Mouse (Mus musculus) macrophage (primary cell): ENCODE results near the gene Rph3a. TPM values are rescaled to one million over a fixed set of nuclear protein-coding genes. Genes with fewer than 3 reads are reported as not detected.
"Not testable (repeated sequence)": the region's sequence is repeated elsewhere in the genome, so short reads cannot be mapped to it uniquely, and the experiment has no call there.

Experiments
- H3K27ac ChIP-seq: fragments of 350-480 bp; formaldehyde crosslinking; 2 replicates; pipeline ENCODE4 v1.9.0; 2021
- H3K36me3 ChIP-seq: fragments of 350-480 bp; formaldehyde crosslinking; 2 replicates; pipeline ENCODE4 v1.9.0; 2021; ENCODE audit errors: inconsistent target
- H3K4me3 ChIP-seq: fragments of 350-480 bp; formaldehyde crosslinking; 2 replicates; pipeline ENCODE4 v1.9.0; 2021; ENCODE audit errors: inconsistent target
- H3K79me2 ChIP-seq: fragments of 350-480 bp; formaldehyde crosslinking; 2 replicates; pipeline ENCODE4 v1.9.0; 2021; ENCODE audit errors: inconsistent target
- WGBS: methylation state at CpG from one replicate; pipeline ENCODE4 v1.1.7; 2026; ENCODE audit warnings: inconsistent platforms; ENCODE audit not compliant: missing documents; 5-methylcytosine and 5-hydroxymethylcytosine counted together
- polyA plus RNA-seq: library from polyadenylated mRNA; stranded (reverse); fragments of 250-400 nt; gene quantifications from 3 replicates; pipeline ENCODE4 v1.2.4, GENCODE M21; 2018; ENCODE audit warnings: inconsistent platforms

Gene Rph3a
- polyA plus RNA-seq, 1 experiment from 2014 or later = not detected

- 86% methylated on average over 4 of the region's 4 CpGs for WGBS
- H3K36me3 ChIP-seq = no peaks in the 10 kb centered on the region
- H3K27ac ChIP-seq = no peak overlapping the region
- H3K4me3 ChIP-seq = no peak overlapping the region
- H3K79me2 ChIP-seq = no peaks in the 10 kb centered on the region
These were observed 43.7 kb downstream of the Rph3a start for GRCm38 (mm10) chr5:120966156-120966555.

GRCm38 (mm10) chr5:120961004-120961403 is 48.9 kb downstream of the Rph3a start:
- H3K27ac ChIP-seq = no peak overlapping the region
- no peaks in the 10 kb centered on the region for H3K79me2 ChIP-seq
- no peaks in the 10 kb centered on the region for H3K36me3 ChIP-seq
- no peak overlapping the region for H3K4me3 ChIP-seq
- 43% methylated on average over 4 of the region's 4 CpGs for WGBS

DNA sequence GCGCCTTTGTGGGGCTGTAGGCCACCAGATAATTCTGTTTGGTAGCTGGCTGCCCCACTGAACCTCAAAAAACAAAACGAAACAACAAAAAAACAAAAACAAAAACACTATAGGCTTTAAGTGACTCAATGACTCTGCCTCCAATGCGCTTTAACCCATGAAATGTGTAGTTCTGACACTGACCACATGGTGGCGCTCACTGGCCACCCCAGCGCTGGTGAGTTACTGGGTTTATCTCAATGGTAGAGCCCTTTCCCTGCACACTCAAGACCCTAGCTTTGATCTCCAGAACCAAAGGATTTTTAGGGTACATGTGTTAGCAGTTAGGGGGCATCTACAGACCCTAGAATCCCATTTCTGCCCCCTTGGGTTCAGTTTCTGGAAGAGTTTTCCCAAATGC is 55.9 kb downstream of the Rph3a start:
- 20% methylated on average over 5 of the region's 5 CpGs for WGBS
- no peaks in the 10 kb centered on the region for H3K79me2 ChIP-seq

DNA sequence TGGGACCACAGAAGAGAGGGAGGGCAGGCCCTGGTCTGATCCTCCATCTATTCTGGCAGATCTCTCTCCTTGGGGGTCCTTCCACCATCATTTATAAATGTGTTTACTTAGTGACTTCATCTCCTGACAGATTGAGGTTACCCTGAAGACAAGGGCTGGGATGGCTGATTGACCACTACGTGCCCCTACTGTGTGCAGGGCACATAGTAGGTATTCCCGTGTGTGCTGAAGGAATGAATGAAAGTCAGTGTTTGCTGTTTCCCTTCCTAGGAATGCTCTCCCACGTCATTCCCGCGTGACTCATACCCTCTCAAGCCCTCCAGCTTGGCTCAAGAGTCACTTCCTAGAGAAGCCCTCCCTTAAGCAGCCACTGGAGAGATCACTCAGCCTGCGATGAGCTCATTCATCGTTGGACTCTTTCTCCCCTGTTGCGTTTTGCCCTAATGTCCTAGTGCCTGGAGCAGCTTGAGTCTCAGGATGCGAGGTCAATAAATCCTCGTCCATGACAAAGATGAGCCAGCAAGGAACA is 57.6 kb downstream of the Rph3a start:
- WGBS = 69% methylated on average over 10 of the region's 10 CpGs
- H3K27ac ChIP-seq = no peak overlapping the region
- no peaks in the 10 kb centered on the region for H3K79me2 ChIP-seq
- H3K36me3 ChIP-seq = no peaks in the 10 kb centered on the region
- H3K4me3 ChIP-seq = no peak overlapping the region

More for the DNA sequence above, 55.9 kb downstream of the Rph3a start:
- no peak overlapping the region for H3K27ac ChIP-seq
- H3K4me3 ChIP-seq = no peak overlapping the region
- H3K36me3 ChIP-seq = no peaks in the 10 kb centered on the region

DNA sequence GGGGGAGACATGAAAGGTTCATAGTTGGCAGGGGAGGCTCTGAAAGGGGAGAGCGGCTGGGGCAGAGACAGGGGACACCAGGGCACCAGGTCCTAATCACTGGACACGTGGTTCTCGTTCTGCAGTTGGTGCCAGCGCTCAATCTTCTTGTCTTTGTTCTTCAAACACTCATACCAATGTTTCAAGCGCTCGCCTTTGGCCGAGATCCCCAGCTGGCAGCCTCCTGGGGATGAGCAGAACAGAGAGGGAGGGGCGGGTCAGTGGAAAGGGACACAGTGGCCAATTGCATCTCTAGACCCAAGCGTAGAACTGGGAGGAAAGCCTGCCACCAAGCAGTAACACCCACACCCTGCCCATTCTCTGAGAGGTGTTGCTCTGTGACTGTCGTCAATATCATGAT is 67.8 kb downstream of the Rph3a start:
- no peaks in the 10 kb centered on the region for H3K79me2 ChIP-seq
- no peaks in the 10 kb centered on the region for H3K36me3 ChIP-seq
- whole genome bisulfite sequencing = 84% methylated on average over 9 of the region's 10 CpGs
- no peak overlapping the region for H3K4me3 ChIP-seq
- H3K27ac ChIP-seq = no peak overlapping the region

DNA sequence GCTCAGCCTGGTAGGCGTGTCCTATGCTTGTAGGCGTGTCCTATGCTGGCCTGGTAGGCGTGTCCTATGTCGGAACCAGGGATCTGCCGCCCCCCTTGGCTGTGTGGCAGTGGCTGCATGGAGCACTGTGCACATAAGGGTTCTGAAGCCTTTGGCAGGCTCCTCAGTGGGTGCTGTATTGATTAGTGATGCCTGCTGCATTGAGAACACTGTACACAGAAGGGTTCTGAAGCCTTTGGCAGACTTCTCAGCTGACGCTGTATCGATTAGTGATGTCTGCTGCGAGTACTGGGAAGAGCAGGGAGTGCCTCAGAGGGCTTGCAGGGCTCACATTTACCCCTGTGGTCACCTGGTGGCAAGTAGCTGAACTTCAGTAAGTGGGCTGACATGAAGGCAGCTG is 71.3 kb downstream of the Rph3a start:
- Histone ChIP-seq H3K4me3 (no peak overlapping the region), H3K36me3 (no peaks in the 10 kb centered on the region), H3K27ac (no peak overlapping the region), H3K79me2 (no peaks in the 10 kb centered on the region)
- 49% methylated on average over 8 of the region's 8 CpGs for whole genome bisulfite sequencing

DNA sequence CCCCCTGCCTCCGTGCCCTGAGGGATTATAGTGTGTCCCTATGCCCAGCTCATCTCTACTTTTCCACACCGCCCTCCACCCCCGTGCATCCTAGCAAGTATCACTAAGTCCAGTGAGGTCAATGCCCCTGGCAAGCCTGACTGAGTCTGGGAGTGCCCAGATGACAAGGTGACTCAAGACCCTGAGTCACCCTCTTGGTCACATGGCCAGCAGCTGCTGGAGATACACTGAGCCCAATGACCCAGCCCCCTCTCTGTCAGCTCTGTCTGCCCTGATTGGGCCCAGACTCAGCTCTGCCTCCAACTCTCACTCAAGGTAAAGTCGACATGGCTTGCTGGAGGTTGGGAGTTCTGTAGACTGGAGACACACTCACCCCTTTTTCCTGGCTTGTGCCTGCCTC is 72.1 kb downstream of the Rph3a start:
- Histone ChIP-seq H3K27ac (no peak overlapping the region), H3K4me3 (no peak overlapping the region), H3K79me2 (no peaks in the 10 kb centered on the region), H3K36me3 (no peaks in the 10 kb centered on the region)
- WGBS = 70% methylated on average over 2 of the region's 4 CpGs

DNA sequence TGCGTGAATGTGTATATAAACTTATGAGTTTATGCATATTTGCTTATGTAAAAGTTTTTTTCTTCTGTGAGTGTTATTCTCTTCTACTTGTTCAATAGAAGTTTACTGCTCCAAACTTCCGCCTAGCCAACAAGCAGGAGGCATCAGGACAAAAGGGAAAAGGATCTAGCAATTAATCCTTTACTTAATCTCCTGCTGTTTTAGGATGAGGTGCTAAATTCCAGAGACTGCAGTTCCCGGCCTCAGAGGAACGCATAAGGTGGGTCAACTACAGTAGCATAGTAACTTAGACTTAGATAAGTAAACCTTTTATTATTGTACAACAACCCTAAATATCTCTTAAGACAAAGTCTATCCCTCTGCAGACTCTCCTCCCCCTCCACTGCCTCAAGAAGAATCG is 75.9 kb downstream of the Rph3a start:
- WGBS = 44% methylated on average over 4 of the region's 5 CpGs
- Histone ChIP-seq H3K79me2 (no peaks in the 10 kb centered on the region), H3K4me3 (no peak overlapping the region), H3K36me3 (no peaks in the 10 kb centered on the region), H3K27ac (no peak overlapping the region)

DNA sequence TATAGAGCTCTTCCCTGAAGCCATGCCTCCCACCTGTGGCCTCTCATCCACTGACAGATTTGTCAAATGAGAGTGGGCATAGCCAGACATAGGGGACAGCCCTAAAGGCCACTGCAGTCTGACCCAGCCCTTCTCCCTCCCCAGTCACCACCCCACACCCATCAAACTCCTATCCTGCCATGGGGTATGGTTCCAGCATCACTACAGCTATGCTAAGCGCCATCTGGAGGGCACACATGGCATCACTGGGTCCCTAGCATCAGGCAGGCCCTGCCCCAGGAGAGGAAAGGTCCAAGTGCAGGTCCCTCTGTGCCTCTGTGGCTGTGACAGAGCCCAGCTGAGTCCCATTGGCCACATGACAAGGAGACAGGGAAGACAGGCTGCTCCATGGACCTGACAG is 82.9 kb downstream of the Rph3a start:
- Histone ChIP-seq H3K27ac (no peak overlapping the region), H3K4me3 (no peak overlapping the region), H3K36me3 (no peaks in the 10 kb centered on the region), H3K79me2 (no peaks in the 10 kb centered on the region)
- WGBS = 8% methylated on average over 1 of the region's 1 CpGs

GRCm38 (mm10) chr5:120926311-120926710 is 83.6 kb downstream of the Rph3a start:
- WGBS = 76% methylated on average over 2 of the region's 2 CpGs
- not testable (repeated sequence) for H3K36me3 ChIP-seq, H3K4me3 ChIP-seq

GRCm38 (mm10) chr5:120924520-120924919 is 85.4 kb downstream of the Rph3a start:
- H3K27ac ChIP-seq, H3K79me2 ChIP-seq, H3K36me3 ChIP-seq, H3K4me3 ChIP-seq: not testable (repeated sequence)
- 88% methylated on average over 3 of the region's 4 CpGs for WGBS

More at GRCm38 (mm10) chr5:120926311-120926710, 83.6 kb downstream of the Rph3a start:
- H3K27ac ChIP-seq, H3K79me2 ChIP-seq: not testable (repeated sequence)

DNA sequence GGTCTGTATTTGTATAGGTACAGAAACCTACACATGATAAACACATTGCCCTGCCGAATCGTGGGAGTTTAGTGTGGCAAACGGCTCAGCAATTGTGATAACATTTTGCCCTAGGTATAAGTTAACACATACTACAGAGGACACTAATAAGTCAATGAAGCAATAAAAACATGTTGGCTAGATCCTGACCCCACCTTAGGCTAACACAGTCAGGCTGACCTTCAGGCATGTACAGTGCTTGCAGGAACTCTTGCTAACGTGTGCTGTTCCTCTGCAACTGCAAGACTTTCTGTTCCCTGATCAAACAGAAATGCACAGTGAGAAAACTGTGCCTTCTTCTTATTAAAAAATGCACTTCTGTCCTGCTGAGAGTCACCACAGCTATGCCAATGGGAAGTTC is 85.9 kb downstream of the Rph3a start:
- Histone ChIP-seq H3K79me2 (no peaks in the 10 kb centered on the region), H3K27ac (no peak overlapping the region), H3K4me3 (no peak overlapping the region), H3K36me3 (no peaks in the 10 kb centered on the region)
- WGBS = 70% methylated on average over 4 of the region's 4 CpGs

GRCm38 (mm10) chr5:120920296-120920695 is 89.6 kb downstream of the Rph3a start:
- no peak overlapping the region for H3K4me3 ChIP-seq
- WGBS = 83% methylated on average over 3 of the region's 3 CpGs
- no peak overlapping the region for H3K27ac ChIP-seq
- H3K36me3 ChIP-seq = no peaks in the 10 kb centered on the region
- H3K79me2 ChIP-seq = no peaks in the 10 kb centered on the region

GRCm38 (mm10) chr5:120919156-120919935 is 90.5 kb downstream of the Rph3a start:
- not testable (repeated sequence) for H3K36me3 ChIP-seq, H3K4me3 ChIP-seq, H3K27ac ChIP-seq, H3K79me2 ChIP-seq
- WGBS = 61% methylated on average over 2 of the region's 2 CpGs

DNA sequence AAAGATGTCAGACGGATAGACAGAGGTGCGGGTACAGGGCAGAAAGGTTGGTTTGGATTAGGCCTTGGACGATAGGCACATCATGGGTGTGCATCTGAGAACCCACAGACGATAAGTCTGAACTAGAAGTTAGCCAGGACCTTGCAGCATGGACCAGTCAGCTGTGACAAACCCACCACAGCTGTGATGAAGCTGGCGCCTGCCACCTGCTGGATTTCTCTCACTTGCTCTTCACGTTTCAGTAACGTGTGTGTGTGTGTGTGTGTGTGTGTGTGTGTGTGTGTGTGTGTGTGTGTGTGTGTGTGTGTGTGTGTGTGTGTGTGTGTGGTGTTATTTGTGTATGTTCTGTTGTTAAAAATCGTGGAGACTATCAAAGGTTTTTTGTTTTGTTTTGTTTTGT is 95.7 kb downstream of the Rph3a start, which contains the start of gene Oas1d:
TSS of gene Oas1d (plus strand) at position 333 of the 400 bp plus-strand sequence.
- 44% methylated on average over 8 of the region's 8 CpGs for WGBS
- H3K4me3 ChIP-seq, H3K27ac ChIP-seq, H3K36me3 ChIP-seq, H3K79me2 ChIP-seq: not testable (repeated sequence)
